Mouse (Mus musculus) lung, embryonic 14.5 days (tissue): Measurements from ENCODE around the gene Ranbp10. TPM values are rescaled to one million over a fixed set of nuclear protein-coding genes. Genes with fewer than 3 reads are reported as not detected.

Source experiments
- ATAC-seq: fragments of 200-750 bp; cut with Nextera tagmentation; 2 replicates; pipeline ENCODE4 v1.8.0; 2017; ENCODE audit warnings: mild to moderate bottlenecking, moderate TSS enrichment, moderate library complexity; ENCODE audit not compliant: insufficient read depth
- DNase-seq: peaks from one replicate; pipeline ENCODE4 v3.0.0-alpha.2; 2015
- H3K27ac ChIP-seq: fragments of 300-500 bp; sonication (generic); 2 replicates; pipeline ENCODE4 v1.5.1; 2014; ENCODE audit warnings: low read depth, mild to moderate bottlenecking, moderate library complexity
- H3K27me3 ChIP-seq: fragments of 300-500 bp; sonication (generic); 2 replicates; pipeline ENCODE4 v1.6.1; 2014; ENCODE audit warnings: low read length, control low read depth; ENCODE audit not compliant: insufficient read depth
- H3K36me3 ChIP-seq: fragments of 300-500 bp; sonication (generic); 2 replicates; pipeline ENCODE4 v1.6.1; 2014; ENCODE audit warnings: control low read depth; ENCODE audit not compliant: insufficient read depth
- H3K4me1 ChIP-seq: fragments of 300-500 bp; sonication (generic); 2 replicates; pipeline ENCODE4 v1.6.1; 2014; ENCODE audit warnings: antibody characterized with exemption, control low read depth; ENCODE audit not compliant: insufficient read depth
- H3K4me2 ChIP-seq: fragments of 300-500 bp; sonication (generic); 2 replicates; pipeline ENCODE4 v1.6.1; 2014; ENCODE audit warnings: mild to moderate bottlenecking
- H3K4me3 ChIP-seq: fragments of 300-500 bp; sonication (generic); 2 replicates; pipeline ENCODE4 v1.5.1; 2014; ENCODE audit warnings: low read depth, low read length
- H3K9ac ChIP-seq: fragments of 300-500 bp; sonication (generic); 2 replicates; pipeline ENCODE4 v1.6.1; 2014
- H3K9me3 ChIP-seq: fragments of 300-500 bp; sonication (generic); 2 replicates; pipeline ENCODE4 v1.6.1; 2016; ENCODE audit warnings: low read depth, low read length, control low read depth
- CTCF ChIP-seq: IDR thresholded peaks from 2 replicates; pipeline ENCODE4 v1.5.1; 2016; ENCODE audit warnings: antibody characterized with exemption, low read depth
- WGBS: fragments of 180-500 bp; shearing (Covaris S2); extraction: QIAGEN DNeasy Blood & Tissue Kit; methylation state at CpG from one replicate; pipeline ENCODE4 v1.1.7; 2014; 5-methylcytosine and 5-hydroxymethylcytosine counted together
- polyA plus RNA-seq: library from polyadenylated mRNA; unstranded; fragments of >200 nt; fragmentation: Nextera tagmentation; extraction: Ambion mirVana; gene quantifications from 2 replicates; pipeline ENCODE4 v1.2.1, GENCODE M21; 2014

Ranbp10 gene
- polyA plus RNA-seq, 1 experiment from 2014 or later: 13.8 TPM

DNA sequence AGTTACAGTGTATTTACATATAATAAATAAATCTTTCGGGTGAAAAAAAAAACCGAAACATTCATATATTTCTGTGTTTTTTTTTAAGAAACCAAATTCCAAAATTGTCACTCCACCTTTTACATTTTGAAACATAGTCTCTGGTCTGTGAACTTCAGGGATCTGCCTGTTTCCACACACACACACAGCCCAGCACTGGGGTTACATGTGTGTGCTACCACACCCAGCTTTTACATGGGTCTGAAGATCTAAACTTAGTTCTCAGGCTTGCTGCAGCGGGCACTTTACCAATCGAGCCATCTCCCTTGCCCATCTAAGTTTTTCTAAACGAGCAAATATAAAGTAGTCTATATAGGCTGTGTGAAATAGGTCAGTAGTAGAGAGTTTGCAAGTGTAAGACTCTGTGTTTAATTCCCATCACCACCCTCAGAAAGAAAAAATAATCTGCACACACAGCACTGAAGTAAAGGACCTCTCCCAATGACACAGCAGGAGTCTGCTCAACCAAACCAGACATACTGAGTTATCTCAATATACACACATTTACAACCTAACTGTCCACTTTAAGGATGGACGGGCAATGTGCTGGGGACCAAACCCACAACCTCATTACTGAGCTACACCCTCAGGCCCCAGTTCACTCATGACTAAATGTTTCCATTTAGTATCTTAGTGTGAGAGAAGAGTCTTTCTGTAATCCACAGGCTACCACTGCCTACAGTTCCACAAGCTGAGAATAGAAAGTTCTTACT lies 25.8 kb downstream of the Ranbp10 start:
- DNase-seq (no peak), ATAC-seq (peak; percentile 18; the same call in 1 of the 2 replicates)
- peak overlapping the region; percentile 13; the same call in 1 of the 2 replicates for H3K27ac ChIP-seq
- no peaks in the 10 kb centered on the region for H3K27me3 ChIP-seq
- peaks cover 13% of the 10 kb centered on the region for H3K4me1 ChIP-seq
- 83% methylated on average over 6 of the region's 6 CpGs for WGBS
- H3K9ac ChIP-seq: no peak overlapping the region
- H3K4me3 ChIP-seq: no peak overlapping the region
- peaks cover 17% of the 10 kb centered on the region for H3K36me3 ChIP-seq
- no peak overlapping the region for H3K4me2 ChIP-seq
- no peak for TF ChIP-seq CTCF
- H3K9me3 ChIP-seq: no peaks in the 10 kb centered on the region

DNA sequence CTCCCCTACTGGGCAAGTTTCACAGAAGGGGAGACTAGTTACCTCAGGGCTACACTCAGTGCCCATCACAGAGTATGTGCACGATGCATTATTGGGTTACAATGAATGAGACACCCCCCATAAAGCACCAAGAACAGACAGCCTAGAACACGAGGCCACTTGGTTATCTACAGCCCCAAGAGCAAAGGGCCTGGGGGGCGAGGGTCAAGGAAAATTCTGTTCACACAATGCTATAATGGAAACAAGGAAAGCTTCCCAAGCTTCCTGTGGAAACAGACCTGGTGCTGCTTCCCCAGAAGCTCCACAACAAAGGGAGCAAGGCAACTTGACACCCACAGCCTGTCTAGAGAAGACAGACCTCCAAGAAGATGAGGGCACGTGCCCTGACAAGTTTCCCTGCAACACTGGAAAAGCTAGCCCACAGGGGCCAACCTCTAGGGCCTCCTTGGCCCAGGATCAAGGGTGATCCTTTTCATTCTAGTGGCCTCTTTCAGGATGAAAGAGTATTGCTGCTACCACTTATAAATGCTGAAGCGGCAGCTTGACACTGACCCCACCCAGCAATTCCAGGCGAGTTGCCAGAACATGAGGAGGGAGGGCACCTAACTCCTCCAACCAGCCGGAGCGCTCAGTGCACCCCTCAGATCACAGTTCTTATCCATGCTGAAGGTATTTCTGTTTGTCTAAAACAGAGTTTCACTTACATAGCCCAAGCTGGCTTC lies 27.9 kb downstream of the Ranbp10 start:
- DNase-seq (peak; percentile 91), ATAC-seq (peak; percentile 82)
- WGBS: 25% methylated on average over 8 of the region's 8 CpGs
- Histone ChIP-seq H3K27ac (peak overlapping the region; percentile 65), H3K27me3 (no peaks in the 10 kb centered on the region), H3K9ac (no peak overlapping the region; the same call in 1 of the 2 replicates), H3K4me1 (peaks cover 13% of the 10 kb centered on the region), H3K9me3 (no peaks in the 10 kb centered on the region), H3K4me2 (peak overlapping the region; percentile 36), H3K36me3 (0 out of 2 replicates have a peak, but pooled peaks cover 10% of the 10 kb centered on the region), H3K4me3 (no peak overlapping the region)
- TF ChIP-seq CTCF: no peak

DNA sequence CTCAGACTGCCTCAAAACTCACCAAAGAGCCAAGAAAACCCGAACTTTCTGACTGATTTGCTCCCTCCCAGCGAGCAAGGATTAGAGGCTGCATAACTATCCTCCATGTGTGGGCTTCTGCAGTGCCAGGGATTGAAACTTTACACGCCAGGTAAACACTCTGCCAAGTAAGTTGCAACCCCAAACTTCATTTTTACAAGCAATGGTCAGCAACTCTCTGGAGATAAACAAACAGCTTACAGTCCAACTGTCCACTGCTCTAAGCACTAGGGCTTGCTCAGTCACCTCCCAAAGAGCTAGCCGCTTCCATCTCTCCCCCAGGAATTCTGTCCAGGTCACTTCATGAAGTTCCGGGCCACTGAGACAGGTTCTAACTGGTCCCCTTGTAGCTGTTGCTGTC lies 28.7 kb downstream of the Ranbp10 start:
- H3K4me2 ChIP-seq: no peak overlapping the region
- H3K27ac ChIP-seq: no peak overlapping the region
- DNase-seq (no peak), ATAC-seq (no peak)
- 0 out of 2 replicates have a peak, but pooled peaks cover 10% of the 10 kb centered on the region for H3K36me3 ChIP-seq
- H3K9me3 ChIP-seq: no peaks in the 10 kb centered on the region
- no peak overlapping the region for H3K4me3 ChIP-seq
- H3K27me3 ChIP-seq: no peaks in the 10 kb centered on the region
- no peak for TF ChIP-seq CTCF
- no peak overlapping the region for H3K9ac ChIP-seq
- WGBS: 86% methylated on average over 5 of the region's 5 CpGs
- H3K4me1 ChIP-seq: peaks cover 13% of the 10 kb centered on the region

DNA sequence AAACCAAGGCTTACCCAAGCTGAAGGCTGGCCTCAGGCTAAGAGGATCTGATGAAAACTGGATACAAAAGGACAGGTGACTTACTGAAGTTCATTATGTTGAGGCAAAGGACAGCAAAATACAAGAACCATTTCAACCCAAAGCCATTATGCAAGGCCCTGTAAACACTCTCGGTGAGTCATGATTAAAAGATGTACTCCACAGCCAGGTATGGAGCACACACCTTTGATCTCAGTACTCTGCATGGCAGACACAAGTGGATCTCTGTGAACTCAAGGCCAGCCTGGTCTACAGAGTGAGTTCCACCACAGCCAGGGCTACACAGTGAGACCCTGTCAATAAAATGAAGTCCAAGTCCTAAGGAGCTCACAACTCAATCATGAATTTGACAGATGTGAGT lies 31.4 kb downstream of the Ranbp10 start:
- ATAC-seq (no peak), DNase-seq (no peak)
- Histone ChIP-seq H3K36me3 (0 out of 2 replicates have a peak, but pooled peaks cover 8% of the 10 kb centered on the region), H3K4me1 (peaks cover 13% of the 10 kb centered on the region), H3K27me3 (no peaks in the 10 kb centered on the region), H3K4me2 (no peak overlapping the region), H3K4me3 (no peak overlapping the region), H3K9ac (no peak overlapping the region), H3K27ac (no peak overlapping the region), H3K9me3 (no peaks in the 10 kb centered on the region)
- no peak for TF ChIP-seq CTCF
- WGBS: 73% methylated on average over 1 of the region's 1 CpGs

DNA sequence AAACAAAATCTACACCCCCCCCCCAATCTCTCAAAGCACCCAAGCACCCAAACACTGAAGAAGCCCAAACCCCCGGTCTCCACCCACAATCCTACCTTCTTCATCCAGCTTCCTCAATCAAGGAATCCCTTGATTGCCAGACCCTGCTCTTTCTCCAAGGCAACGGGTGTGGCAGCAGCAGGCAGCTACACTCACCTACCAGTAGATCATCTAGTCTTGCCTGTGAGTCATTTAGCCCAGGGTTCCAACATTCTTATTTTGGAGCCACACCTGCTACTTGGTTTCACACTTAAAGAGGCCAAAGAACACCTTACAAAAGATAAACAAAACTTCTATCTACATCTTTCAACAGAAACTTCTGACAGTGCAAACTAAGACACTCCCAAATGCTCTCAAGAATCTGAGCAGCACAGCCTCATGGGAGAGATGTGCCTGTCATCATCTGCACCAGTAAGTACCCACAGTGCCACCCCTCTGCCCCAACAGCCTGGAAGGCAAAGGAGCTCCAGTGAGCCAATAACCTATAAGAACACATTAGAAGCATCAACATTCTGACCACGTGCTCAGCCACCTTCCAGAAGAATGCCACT lies 33.0 kb downstream of the Ranbp10 start:
- H3K36me3 ChIP-seq: 0 out of 2 replicates have a peak, but pooled peaks cover 8% of the 10 kb centered on the region
- peaks cover 4% of the 10 kb centered on the region for H3K4me1 ChIP-seq
- ATAC-seq (no peak), DNase-seq (no peak)
- H3K27ac ChIP-seq: no peak overlapping the region
- no peaks in the 10 kb centered on the region for H3K9me3 ChIP-seq
- H3K4me2 ChIP-seq: no peak overlapping the region
- no peak for TF ChIP-seq CTCF
- no peak overlapping the region for H3K4me3 ChIP-seq
- 67% methylated on average over 3 of the region's 3 CpGs for WGBS
- H3K27me3 ChIP-seq: no peaks in the 10 kb centered on the region
- H3K9ac ChIP-seq: no peak overlapping the region

DNA sequence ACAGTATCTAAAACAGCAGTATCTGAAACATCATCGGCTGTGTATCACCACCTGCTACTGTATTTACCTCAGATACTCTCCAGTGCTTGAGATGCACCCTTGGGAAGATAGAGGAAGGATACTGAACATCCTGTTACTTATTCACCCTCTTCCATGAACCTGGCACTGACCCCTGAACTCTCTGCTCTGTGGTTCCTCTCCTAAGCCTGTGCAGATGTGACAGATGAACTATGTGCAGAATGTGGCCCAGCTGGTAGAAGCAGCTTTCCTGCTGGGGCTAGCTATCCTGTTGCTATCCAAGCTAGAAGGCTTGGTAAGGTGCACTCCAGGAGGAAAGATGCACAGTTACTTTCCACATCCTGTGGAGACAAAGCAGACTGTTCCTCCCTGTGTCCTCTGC lies 33.8 kb downstream of the Ranbp10 start:
- H3K27ac ChIP-seq: no peak overlapping the region
- H3K36me3 ChIP-seq: 0 out of 2 replicates have a peak, but pooled peaks cover 8% of the 10 kb centered on the region
- no peaks in the 10 kb centered on the region for H3K4me1 ChIP-seq
- no peak for TF ChIP-seq CTCF
- H3K27me3 ChIP-seq: no peaks in the 10 kb centered on the region
- WGBS: 90% methylated on average over 1 of the region's 1 CpGs
- DNase-seq: no peak
- H3K4me3 ChIP-seq: no peak overlapping the region
- no peak overlapping the region for H3K9ac ChIP-seq
- H3K9me3 ChIP-seq: no peaks in the 10 kb centered on the region
- no peak for ATAC-seq
- no peak overlapping the region for H3K4me2 ChIP-seq

DNA sequence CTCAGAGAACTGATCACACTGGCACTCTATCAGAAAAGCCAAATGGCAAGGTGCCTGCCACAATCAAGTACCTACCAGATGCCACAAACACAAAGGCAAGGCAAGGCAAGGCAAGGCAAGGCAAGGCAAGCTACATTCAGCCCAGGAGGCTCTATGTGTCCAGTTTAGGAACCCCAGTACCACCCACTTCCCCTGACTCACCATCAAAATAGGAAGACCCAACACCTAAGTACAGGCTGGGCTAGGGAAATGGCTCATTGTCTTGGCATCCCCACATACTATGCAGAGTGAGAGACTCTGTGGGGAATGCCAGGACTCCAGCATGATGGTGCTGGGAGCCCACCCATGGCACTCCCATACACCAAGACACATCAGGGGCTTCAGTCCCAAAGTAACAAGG lies 37.5 kb downstream of the Ranbp10 start:
- Histone ChIP-seq H3K36me3 (peaks cover 24% of the 10 kb centered on the region), H3K9ac (no peak overlapping the region), H3K27ac (no peak overlapping the region), H3K27me3 (no peaks in the 10 kb centered on the region), H3K4me3 (no peak overlapping the region), H3K4me1 (no peaks in the 10 kb centered on the region), H3K4me2 (no peak overlapping the region), H3K9me3 (no peaks in the 10 kb centered on the region)
- no peak for DNase-seq
- TF ChIP-seq CTCF: no peak
- no peak for ATAC-seq
